Comparison of ENCODE assay signal across 25 mouse cellular contexts in the genomic region with DNA sequence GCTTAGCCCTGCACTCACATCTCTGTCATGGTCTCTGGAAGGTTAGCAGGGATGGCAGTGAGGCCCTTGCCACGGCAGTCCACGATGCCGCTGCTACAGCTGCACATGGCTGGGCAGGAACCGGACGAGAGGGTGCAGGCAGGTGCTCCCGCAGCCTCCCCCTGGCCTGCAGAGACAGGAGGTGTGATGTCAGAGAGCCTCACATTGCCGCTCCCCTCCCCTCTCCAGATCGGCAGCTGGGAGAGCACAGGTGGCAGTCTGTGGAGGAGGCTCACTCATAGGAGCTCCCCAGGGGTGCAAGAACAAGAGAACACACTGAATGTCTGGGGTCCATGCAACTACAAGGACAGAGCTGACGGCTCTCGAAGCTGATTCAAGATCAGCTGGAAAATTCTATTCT.
DNase-seq lines count a peak whose midpoint lies in the region; ATAC-seq lines count a peak whose summit lies in the region.
"Had no signal": no experiment of that assay in that cellular context is flagged by ENCODE, and none has a peak within 500 bp of the region (broad histone marks: within the 10 kb centered on the region; RNA-seq: fewer than 3 reads in every experiment).

No protein-coding gene starts in this region.

- no peaks in the 10 kb centered on the region for H3K4me1 ChIP-seq in embryonic facial prominence, embryonic 14.5 days (ENCODE audit: control insufficient read depth, insufficient read depth, low read length)
- peaks cover 12% of the 10 kb centered on the region; the same call in 1 of the 2 replicates for H3K4me1 ChIP-seq in embryonic facial prominence, embryonic 10.5 days
- no peaks in the 10 kb centered on the region for H3K4me1 ChIP-seq in liver, embryonic 11.5 days (replicated peaks; ENCODE audit: control insufficient read depth, insufficient read depth, low read length)
- H3K4me1 ChIP-seq: stomach, embryonic 15.5 days had no signal

- H3K9me3 ChIP-seq in embryonic facial prominence, embryonic 14.5 days (ENCODE audit: control insufficient read depth, low read length) = no peaks in the 10 kb centered on the region
- H3K9me3 ChIP-seq in embryonic facial prominence, embryonic 10.5 days = no peaks in the 10 kb centered on the region
- no peaks in the 10 kb centered on the region for H3K9me3 ChIP-seq in liver, embryonic 11.5 days (ENCODE audit: control insufficient read depth, low read length)
- H3K9me3 ChIP-seq: G1E; heart, embryonic 13.5 days; limb, embryonic 13.5 days; stomach, embryonic 15.5 days had no signal

- no peaks in the 10 kb centered on the region for H3K36me3 ChIP-seq in embryonic facial prominence, embryonic 14.5 days (ENCODE audit: control insufficient read depth, insufficient read depth, low read length)
- no peaks in the 10 kb centered on the region for H3K36me3 ChIP-seq in embryonic facial prominence, embryonic 10.5 days (replicated peaks)
- no peaks in the 10 kb centered on the region for H3K36me3 ChIP-seq in liver, embryonic 11.5 days (ENCODE audit: control insufficient read depth, insufficient read depth, low read length)
- H3K36me3 ChIP-seq: forebrain, embryonic 12.5 days; G1E; heart, embryonic 13.5 days; limb, embryonic 13.5 days; stomach, embryonic 15.5 days had no signal

- no peaks in the 10 kb centered on the region for H3K27me3 ChIP-seq in embryonic facial prominence, embryonic 14.5 days (replicated peaks; ENCODE audit: control insufficient read depth, insufficient read depth, low read length)
- H3K27me3 ChIP-seq in embryonic facial prominence, embryonic 10.5 days (replicated peaks; ENCODE audit: low read depth, poor library complexity, severe bottlenecking) = peaks cover 64% of the 10 kb centered on the region
- peaks cover 13% of the 10 kb centered on the region for H3K27me3 ChIP-seq in liver, embryonic 11.5 days (replicated peaks; ENCODE audit: control insufficient read depth, insufficient read depth, low read length)
- H3K27me3 ChIP-seq: stomach, embryonic 15.5 days had no signal

- DNase-seq in embryonic facial prominence, embryonic 14.5 days (ENCODE audit: low spot score) = no peak
- no peak for DNase-seq in embryonic facial prominence, embryonic 10.5 days (ENCODE audit: low spot score)
- peak; percentile 33 for DNase-seq in layer of hippocampus, adult 9-11 months
- no peak for DNase-seq in layer of hippocampus, adult 18-20 months (ENCODE audit: low spot score in 2 of 2)
- peak; percentile 43 for DNase-seq in A20 (ENCODE audit: low read depth, low spot score)
- peak; percentile 79 for DNase-seq in thymus, postnatal 0 days (ENCODE audit: low spot score)
- no peak for DNase-seq in liver, embryonic 11.5 days (ENCODE audit: low spot score)
- DNase-seq: adrenal gland, postnatal 10 days; cerebellum, adult 11 months; cerebellum, postnatal 10 days; embryo, embryonic 11 days; gastrocnemius, postnatal 14 days; heart, adult 18-20 months; heart, postnatal 4 days; kidney, postnatal 4 days; layer of hippocampus, postnatal 36 days had no signal

- no peak overlapping the region for H3K27ac ChIP-seq in embryonic facial prominence, embryonic 14.5 days (replicated peaks; ENCODE audit: low read depth, low read length)
- no peak overlapping the region for H3K27ac ChIP-seq in embryonic facial prominence, embryonic 10.5 days (replicated peaks)
- no peak overlapping the region for H3K27ac ChIP-seq in liver, embryonic 11.5 days (ENCODE audit: low read depth, low read length)
- H3K27ac ChIP-seq: forebrain, embryonic 12.5 days; heart, embryonic 13.5 days; limb, embryonic 13.5 days; liver, embryonic 14.5 days; stomach, embryonic 15.5 days had no signal

- H3K4me3 ChIP-seq in embryonic facial prominence, embryonic 14.5 days (ENCODE audit: low read depth, low read length) = no peak overlapping the region
- H3K4me3 ChIP-seq in embryonic facial prominence, embryonic 10.5 days = no peak overlapping the region
- no peak overlapping the region for H3K4me3 ChIP-seq in liver, embryonic 11.5 days (ENCODE audit: low read depth, low read length)
- H3K4me3 ChIP-seq: forebrain, embryonic 12.5 days; heart, embryonic 13.5 days; limb, embryonic 13.5 days; stomach, embryonic 15.5 days had no signal

- WGBS in embryonic facial prominence, embryonic 14.5 days = 38% methylated on average over 10 of the region's 10 CpGs
- WGBS in embryonic facial prominence, embryonic 10.5 days = 48% methylated on average over 10 of the region's 10 CpGs
- 55% methylated on average over 10 of the region's 10 CpGs for WGBS in liver, embryonic 11.5 days

- 0 out of 2 replicates have a peak, but pooled peaks have one; percentile 48 for ATAC-seq in embryonic facial prominence, embryonic 14.5 days (ENCODE audit: low read depth)
- no peak for ATAC-seq in erythroblast, adult 5-6 weeks (replicated peaks; ENCODE audit: low FRiP score, poor library complexity, severe bottlenecking)
- ATAC-seq in liver, embryonic 11.5 days (replicated peaks; ENCODE audit: low FRiP score) = no peak
- ATAC-seq: activated CD4-positive, CD25-positive, alpha-beta regulatory T cell, adult 4 months; CD4-positive, CD25-positive, alpha-beta regulatory T cell, adult 4 months had no signal

- H3K4me2 ChIP-seq in embryonic facial prominence, embryonic 14.5 days (ENCODE audit: low read depth, low read length) = no peak overlapping the region
- no peak overlapping the region for H3K4me2 ChIP-seq in liver, embryonic 11.5 days
- H3K4me2 ChIP-seq: forebrain, embryonic 12.5 days; heart, embryonic 13.5 days; limb, embryonic 13.5 days; stomach, embryonic 15.5 days had no signal

- H3K9ac ChIP-seq in embryonic facial prominence, embryonic 14.5 days (ENCODE audit: low read depth, low read length) = no peak overlapping the region
- no peak overlapping the region for H3K9ac ChIP-seq in liver, embryonic 11.5 days (ENCODE audit: low read depth, low read length)
- H3K9ac ChIP-seq: forebrain, embryonic 12.5 days; heart, embryonic 13.5 days; limb, embryonic 13.5 days; liver, embryonic 14.5 days; stomach, embryonic 15.5 days had no signal

Comparison
In these comparisons a context has a peak if more than half of its experiments do, and no peak if none do; other contexts are left out.
1. DNase-seq: peak in layer of hippocampus, adult 9-11 months (single experiment), A20 (single experiment) and thymus, postnatal 0 days (single experiment); none in embryonic facial prominence, embryonic 14.5 days (single experiment), embryonic facial prominence, embryonic 10.5 days (single experiment), layer of hippocampus, adult 18-20 months (0 of 2) and liver, embryonic 11.5 days (single experiment).